Mouse (Mus musculus): Measurements from ENCODE around the gene Bnip2. TPM values are rescaled to one million over a fixed set of nuclear protein-coding genes. Genes with fewer than 3 reads are reported as not detected.

Bnip2 gene
- 127 and 129 TPM in 2 replicates for total RNA-seq (2017)

DNA sequence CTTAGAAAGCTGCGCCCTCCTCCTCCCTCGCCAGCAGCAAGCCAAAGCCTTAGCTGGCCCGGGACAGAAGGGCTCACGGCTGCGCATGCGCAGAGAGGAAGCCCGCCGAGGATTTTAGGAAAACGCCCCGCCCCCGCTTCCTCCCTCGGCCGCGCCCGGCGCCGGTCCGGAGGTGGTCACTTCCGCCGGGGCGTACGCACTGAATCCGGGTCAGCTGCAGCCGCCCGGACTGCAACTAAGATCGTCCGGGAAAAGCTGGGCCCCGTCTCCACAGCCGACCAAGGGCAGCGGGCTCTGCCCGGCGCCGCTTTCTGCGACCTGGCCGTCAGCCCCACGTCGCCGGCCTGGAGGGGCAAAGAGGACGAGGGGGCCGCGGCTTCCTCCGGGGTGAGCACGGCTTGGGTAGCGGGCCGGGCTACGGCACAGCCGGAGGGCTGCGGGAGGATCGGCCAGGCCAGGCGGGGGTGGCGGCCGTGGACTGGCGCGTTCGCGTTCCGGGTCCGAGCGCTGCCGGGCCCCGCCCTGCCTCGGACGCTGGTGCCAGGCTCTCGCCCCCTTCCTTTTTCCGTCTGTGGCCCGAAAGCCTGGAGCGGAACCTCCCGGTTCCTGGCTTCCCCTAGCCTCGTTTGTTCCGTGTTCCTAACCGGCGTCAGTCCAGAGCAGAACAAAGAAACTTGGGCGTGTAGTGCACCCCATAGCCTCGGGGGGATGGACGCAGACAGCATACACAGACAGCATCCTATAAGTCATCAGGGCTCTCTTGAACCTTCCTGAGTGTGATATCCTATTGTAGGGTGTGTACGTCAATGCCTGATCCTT lies at the start of gene Bnip2:
Bnip2 (plus strand) TSS at position 164 of the 819 bp plus-strand sequence.
- peak; percentile 59 for ATAC-seq (replicated peaks; ENCODE audit: low read depth, poor library complexity, severe bottlenecking)

GRCm38 (mm10) chr9:69940839-69941490 lies 48.3 kb upstream of the Bnip2 start:
- no peak for ATAC-seq (replicated peaks; ENCODE audit: low read depth, poor library complexity, severe bottlenecking)

GRCm38 (mm10) chr9:69941556-69941955 lies 47.7 kb upstream of the Bnip2 start:
- no peak for ATAC-seq (replicated peaks; ENCODE audit: low read depth, poor library complexity, severe bottlenecking)

DNA sequence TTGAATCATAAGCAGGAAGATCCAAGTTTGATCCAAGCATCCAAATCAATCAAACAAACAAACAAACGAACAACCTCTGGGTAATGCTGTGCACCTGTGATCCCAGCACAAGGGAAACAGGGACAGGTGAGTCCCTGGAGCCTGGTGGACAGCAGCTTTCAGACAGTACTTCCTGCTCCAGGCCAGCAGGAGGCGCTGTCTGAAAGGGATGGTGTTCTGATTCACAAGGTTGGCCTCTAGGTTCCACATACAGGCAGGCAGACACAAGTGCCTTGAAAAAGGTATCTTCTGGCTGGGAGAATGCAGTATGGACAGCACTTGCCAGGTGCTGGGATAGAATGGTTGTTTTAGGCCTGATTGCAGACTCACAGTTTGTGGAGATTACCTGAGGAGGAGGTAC lies 40.3 kb upstream of the Bnip2 start:
- ATAC-seq (replicated peaks; ENCODE audit: low read depth, poor library complexity, severe bottlenecking), result peak; percentile 94

- ATAC-seq (replicated peaks; ENCODE audit: low read depth, poor library complexity, severe bottlenecking), result no peak
Measured at GRCm38 (mm10) chr9:69949641-69950040, 39.6 kb upstream of the Bnip2 start.

- ATAC-seq (replicated peaks; ENCODE audit: low read depth, poor library complexity, severe bottlenecking), result no peak
Measured at GRCm38 (mm10) chr9:69961007-69961406, 28.3 kb upstream of the Bnip2 start.

DNA sequence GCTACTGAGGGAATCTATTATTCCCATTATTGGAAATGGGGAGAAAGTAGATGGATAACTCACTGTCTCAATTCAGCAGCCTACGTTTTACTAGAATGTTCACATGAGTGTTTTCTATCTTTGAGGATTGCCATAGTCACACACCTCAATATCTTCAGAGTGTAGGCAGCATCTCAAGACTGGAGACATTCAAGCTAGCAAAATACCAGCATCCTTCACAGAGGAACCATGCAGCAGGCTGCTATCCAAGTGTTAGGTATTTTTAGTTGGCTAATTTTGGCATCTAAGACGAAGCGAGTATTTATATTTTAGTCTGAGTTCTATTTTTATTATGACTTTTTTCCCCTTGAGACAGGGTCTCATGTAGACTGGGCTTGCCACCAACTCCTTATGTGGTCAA lies 24.9 kb upstream of the Bnip2 start:
- no peak for ATAC-seq (replicated peaks; ENCODE audit: low read depth, poor library complexity, severe bottlenecking)

DNA sequence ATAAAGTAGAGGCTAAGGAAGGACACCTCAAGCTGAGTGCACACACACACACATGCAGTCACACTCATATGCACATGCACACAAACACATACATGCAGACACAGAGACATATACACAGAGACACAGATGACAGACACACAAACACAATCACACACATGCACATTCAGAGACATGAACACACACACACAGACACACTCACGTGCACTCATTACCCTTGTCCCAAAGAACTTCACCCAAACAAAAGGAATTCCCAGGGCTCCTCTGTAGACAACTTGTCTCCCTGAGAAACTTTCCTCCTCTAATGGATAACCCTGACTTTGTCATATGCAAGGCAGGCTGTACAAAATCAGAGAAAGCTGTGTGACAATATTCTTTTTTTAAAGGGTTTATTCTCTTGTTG lies 3.7 kb upstream of the Bnip2 start:
- no peak for ATAC-seq (replicated peaks; ENCODE audit: low read depth, poor library complexity, severe bottlenecking)

- no peak for ATAC-seq (replicated peaks; ENCODE audit: low read depth, poor library complexity, severe bottlenecking)
Measured at GRCm38 (mm10) chr9:69986063-69986462, 3.2 kb upstream of the Bnip2 start.

GRCm38 (mm10) chr9:69986571-69986970 lies 2.7 kb upstream of the Bnip2 start:
- no peak for ATAC-seq (replicated peaks; ENCODE audit: low read depth, poor library complexity, severe bottlenecking)

- peak; percentile 76 for ATAC-seq (replicated peaks; ENCODE audit: low read depth, poor library complexity, severe bottlenecking)
Measured at GRCm38 (mm10) chr9:69987579-69987978, 1.7 kb upstream of the Bnip2 start.

GRCm38 (mm10) chr9:69988706-69989302 lies 462 bp upstream of the Bnip2 start:
- ATAC-seq (replicated peaks; ENCODE audit: low read depth, poor library complexity, severe bottlenecking), result no peak

DNA sequence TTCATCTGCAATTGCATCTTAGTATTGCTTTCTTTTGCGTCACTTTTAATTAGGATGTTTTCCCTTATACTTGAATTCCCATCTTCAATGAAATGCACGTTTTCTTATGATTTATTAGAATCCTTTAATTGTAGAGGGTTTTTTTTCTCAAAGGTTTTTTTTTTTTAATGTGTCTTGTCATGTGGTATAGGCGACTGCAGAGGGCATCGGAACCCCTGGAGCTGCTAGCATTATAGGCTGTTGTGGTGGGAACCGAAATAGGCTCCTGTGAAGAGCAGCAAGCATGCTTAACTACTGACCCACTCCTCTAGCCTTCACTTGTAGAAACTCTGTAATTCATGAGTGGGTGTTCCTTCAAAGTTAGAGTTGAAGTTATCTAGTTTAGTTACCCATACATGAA lies 1.1 kb downstream of the Bnip2 start:
- ATAC-seq (replicated peaks; ENCODE audit: low read depth, poor library complexity, severe bottlenecking), result no peak

DNA sequence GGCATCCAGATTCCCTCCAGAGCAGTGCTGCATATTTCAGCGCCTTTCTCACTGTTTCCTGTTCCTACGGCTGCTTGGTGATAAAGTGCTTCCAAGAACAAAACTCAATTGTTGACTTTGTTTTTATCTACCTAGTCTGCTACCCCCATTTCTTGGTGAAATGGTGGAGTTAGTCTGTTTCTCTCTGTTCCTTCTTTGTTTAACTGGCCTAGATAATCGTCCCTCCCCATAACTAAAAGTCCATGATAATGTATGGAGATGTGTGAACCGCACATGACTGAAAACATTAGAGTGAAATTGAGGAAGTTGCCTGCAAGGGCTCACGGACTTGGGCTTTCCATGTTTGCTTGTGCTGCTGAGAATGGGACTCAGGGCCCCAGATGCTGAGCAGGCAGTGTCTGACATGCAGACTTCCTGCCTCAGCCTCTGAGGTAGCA lies 3.6 kb downstream of the Bnip2 start:
- ATAC-seq (replicated peaks; ENCODE audit: low read depth, poor library complexity, severe bottlenecking), result peak; percentile 59

GRCm38 (mm10) chr9:69993479-69993878 lies 4.2 kb downstream of the Bnip2 start:
- no peak for ATAC-seq (replicated peaks; ENCODE audit: low read depth, poor library complexity, severe bottlenecking)

- no peak for ATAC-seq (replicated peaks; ENCODE audit: low read depth, poor library complexity, severe bottlenecking)
Measured at GRCm38 (mm10) chr9:69994547-69994946, 5.3 kb downstream of the Bnip2 start.

- no peak for ATAC-seq (replicated peaks; ENCODE audit: low read depth, poor library complexity, severe bottlenecking)
Measured at GRCm38 (mm10) chr9:69999318-69999717, 10.1 kb downstream of the Bnip2 start.

DNA sequence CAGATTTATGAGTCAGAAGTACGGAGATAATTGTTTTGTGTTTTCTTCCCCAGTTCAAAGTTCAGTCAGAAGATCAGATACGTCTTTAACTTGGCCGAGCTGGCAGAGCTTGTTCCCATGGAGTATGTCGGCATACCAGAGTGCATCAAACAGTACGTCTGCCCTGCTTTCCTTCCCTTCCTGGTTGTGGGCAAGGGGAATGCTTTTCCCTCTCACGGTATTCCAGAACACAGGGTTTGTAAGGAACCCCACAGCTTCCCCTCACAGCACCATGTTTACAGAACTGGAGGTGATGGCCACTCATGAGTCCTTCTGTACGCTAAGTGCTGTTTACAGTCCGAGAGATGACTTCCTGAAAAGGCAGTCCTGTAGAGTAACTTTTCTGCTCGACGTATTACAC lies 14.2 kb downstream of the Bnip2 start:
- ATAC-seq (replicated peaks; ENCODE audit: low read depth, poor library complexity, severe bottlenecking), result no peak

DNA sequence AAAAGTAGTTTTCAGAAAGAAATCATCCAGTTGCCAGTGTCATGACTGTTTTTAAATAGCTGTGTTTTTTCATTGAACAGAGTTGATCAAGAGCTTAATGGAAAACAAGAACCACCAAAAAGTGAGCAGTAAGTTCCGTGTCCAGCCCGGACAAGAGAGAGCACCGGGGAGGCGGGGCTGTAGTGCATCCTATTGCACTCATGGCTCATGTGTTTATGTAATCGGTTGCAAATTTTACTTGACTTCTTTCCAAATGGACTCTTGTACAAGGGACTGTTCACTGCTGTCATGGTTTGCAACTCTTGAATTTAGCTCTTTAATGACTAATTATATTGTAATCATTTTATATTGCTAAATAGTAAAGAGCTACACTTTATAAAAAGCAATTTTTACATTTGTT lies 17.7 kb downstream of the Bnip2 start:
- ATAC-seq (replicated peaks; ENCODE audit: low read depth, poor library complexity, severe bottlenecking), result no peak

DNA sequence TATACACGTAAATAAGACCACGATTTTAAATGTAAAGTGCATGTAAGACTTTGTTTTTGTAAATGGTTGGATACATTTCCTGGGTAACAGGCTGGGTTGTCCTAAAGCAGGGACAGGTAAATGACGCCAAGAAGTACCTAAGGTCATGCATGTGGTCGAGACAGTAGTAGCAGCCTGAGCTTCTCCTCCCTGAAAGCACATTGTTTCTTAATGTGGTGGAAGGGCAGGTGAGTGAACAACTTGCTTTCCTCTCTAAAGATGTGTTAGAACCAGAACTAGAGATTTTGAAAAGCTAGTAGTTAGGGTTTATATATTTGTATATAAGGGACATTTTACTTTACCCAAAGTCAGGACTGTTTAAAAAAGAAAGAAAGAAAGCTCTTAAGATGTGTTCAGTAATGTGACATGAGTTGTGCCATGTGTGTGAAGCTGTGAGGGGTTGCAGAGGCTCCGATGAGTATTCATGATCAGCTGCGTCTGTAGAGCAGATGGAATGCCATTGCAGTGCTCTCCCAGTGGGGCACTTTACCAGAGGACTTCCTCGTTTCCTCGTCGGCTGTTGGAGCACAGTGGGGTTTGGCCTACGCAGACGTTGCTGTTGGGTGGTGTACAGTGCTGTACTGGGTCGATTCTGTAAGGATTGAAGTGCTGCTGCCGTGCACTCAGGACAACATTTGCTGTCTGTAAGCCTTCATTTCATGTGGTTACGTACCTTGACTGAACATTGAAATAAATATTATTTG lies 18.4 kb downstream of the Bnip2 start:
- no peak for ATAC-seq (replicated peaks; ENCODE audit: low read depth, poor library complexity, severe bottlenecking)

Data from common myeloid progenitor, adult 5-6 weeks (primary cell).